Mouse (Mus musculus): ENCODE measurements around the gene Gm20683. TPM values are rescaled to one million over a fixed set of nuclear protein-coding genes. Genes with fewer than 3 reads are reported as not detected.

Gene Gm20683
- total and polyA plus RNA-seq, 3 experiments, result 4.9 to 6.8 TPM; not detected in 1

GRCm38 (mm10) chr17:25825984-25826570 is 15.5 kb downstream of the Gm20683 start:
- Histone ChIP-seq H3K36me3 (ENCODE audit: control insufficient read depth in 1 of 2, insufficient read depth in 2 of 2, low read length in 2 of 2) (peaks cover 0 to 12% of the 10 kb centered on the region in 2 experiments; a peak in 2 of 4 replicates), H3K79me2 (ENCODE audit: control insufficient read depth, insufficient read depth, low read length, poor library complexity) (peaks cover 44% of the 10 kb centered on the region), H3K9ac (ENCODE audit: control insufficient read depth, low read depth, low read length, poor library complexity, severe bottlenecking) (no peak overlapping the region), H3K27me3 (ENCODE audit: control insufficient read depth in 1 of 2, insufficient read depth in 2 of 2, low read length in 2 of 2) (no peaks in the 10 kb centered on the region), H3K4me3 (ENCODE audit: control insufficient read depth in 1 of 2, insufficient read depth in 1 of 2, low read depth in 2 of 2, low read length in 2 of 2) (no peak overlapping the region), H3K9me3 (replicated peaks; ENCODE audit: insufficient read depth, low read length) (no peaks in the 10 kb centered on the region), H3K27ac (ENCODE audit: control insufficient read depth, low read depth, low read length) (no peak overlapping the region), H3K4me1 (ENCODE audit: control insufficient read depth in 1 of 2, insufficient read depth in 2 of 2, low read length in 2 of 2) (peaks cover 0 to 33% of the 10 kb centered on the region in 2 experiments; a peak in 2 of 4 replicates)
- TF ChIP-seq E2F4 (IDR thresholded peaks at IDR 0.05; ENCODE audit: borderline replicate concordance, low read depth, low read length) (no peak), BHLHE40 (IDR thresholded peaks at IDR 0.05; ENCODE audit: borderline replicate concordance, low read depth, low read length) (no peak), ZNF384 (IDR thresholded peaks at IDR 0.05; ENCODE audit: low read depth, low read length) (no peak), SIN3A (IDR thresholded peaks at IDR 0.05; ENCODE audit: low read length) (no peak), ETS1 (IDR thresholded peaks at IDR 0.05; ENCODE audit: low read depth, low read length) (no peak), MEF2A (IDR thresholded peaks at IDR 0.05; ENCODE audit: extremely low read depth, insufficient replicate concordance, low read depth, low read length, poor library complexity, severe bottlenecking) (no peak), CHD1 (IDR thresholded peaks at IDR 0.05; ENCODE audit: low read depth, low read length) (no peak), TAL1 (IDR thresholded peaks at IDR 0.05; ENCODE audit: low read length) (no peak), USF2 (IDR thresholded peaks at IDR 0.05; ENCODE audit: borderline replicate concordance in 1 of 2, insufficient read depth in 1 of 2, low read depth in 1 of 2, low read length in 2 of 2) (no peak), JUND (IDR thresholded peaks at IDR 0.05; ENCODE audit: low read depth, low read length) (no peak), POLR2A (IDR thresholded peaks at IDR 0.05; ENCODE audit: control insufficient read depth in 1 of 2, insufficient read depth in 1 of 2, low read depth in 1 of 2, low read length in 2 of 2, poor library complexity in 1 of 2) (no peak), GATA1 (IDR thresholded peaks at IDR 0.05; ENCODE audit: low read depth, low read length) (no peak), MYB (IDR thresholded peaks at IDR 0.05; ENCODE audit: low read depth, low read length) (no peak), MAFK (IDR thresholded peaks at IDR 0.05; ENCODE audit: borderline replicate concordance, low read depth, low read length) (no peak), ELF1 (IDR thresholded peaks at IDR 0.05; ENCODE audit: low read depth, low read length) (no peak), NELFE (IDR thresholded peaks at IDR 0.05; ENCODE audit: low read depth, low read length) (no peak), RCOR1 (IDR thresholded peaks at IDR 0.05; ENCODE audit: low read depth, low read length) (no peak), TCF12 (IDR thresholded peaks at IDR 0.05; ENCODE audit: low read depth, low read length) (no peak), MYC (IDR thresholded peaks at IDR 0.05; ENCODE audit: low read depth, low read length) (no peak)
- DNase-seq (ENCODE audit: low read depth, low spot score), result no peak

GRCm38 (mm10) chr17:25825311-25825710 is 16.3 kb downstream of the Gm20683 start:
- no peak for DNase-seq (ENCODE audit: low read depth, low spot score)
- Histone ChIP-seq H3K36me3 (ENCODE audit: control insufficient read depth in 1 of 2, insufficient read depth in 2 of 2, low read length in 2 of 2) (peaks cover 0 to 11% of the 10 kb centered on the region in 2 experiments; a peak in 2 of 4 replicates), H3K4me3 (ENCODE audit: control insufficient read depth in 1 of 2, insufficient read depth in 1 of 2, low read depth in 2 of 2, low read length in 2 of 2) (peak overlapping the region; percentile 73 to 89), H3K4me1 (ENCODE audit: control insufficient read depth in 1 of 2, insufficient read depth in 2 of 2, low read length in 2 of 2) (peaks cover 0 to 29% of the 10 kb centered on the region in 2 experiments; a peak in 2 of 4 replicates), H3K9ac (ENCODE audit: control insufficient read depth, low read depth, low read length, poor library complexity, severe bottlenecking) (peak overlapping the region; percentile 63), H3K79me2 (ENCODE audit: control insufficient read depth, insufficient read depth, low read length, poor library complexity) (peaks cover 38% of the 10 kb centered on the region), H3K27me3 (ENCODE audit: control insufficient read depth in 1 of 2, insufficient read depth in 2 of 2, low read length in 2 of 2) (no peaks in the 10 kb centered on the region; a peak in 1 of 4 replicates), H3K27ac (ENCODE audit: control insufficient read depth, low read depth, low read length) (no peak overlapping the region), H3K9me3 (replicated peaks; ENCODE audit: insufficient read depth, low read length) (no peaks in the 10 kb centered on the region)
- TF ChIP-seq MAX (IDR thresholded peaks at IDR 0.05; ENCODE audit: low read length) (no peak), SMC3 (IDR thresholded peaks at IDR 0.05; ENCODE audit: low read depth, low read length) (no peak), ZC3H11A (IDR thresholded peaks at IDR 0.05; ENCODE audit: low read depth, low read length) (no peak), ZNF384 (IDR thresholded peaks at IDR 0.05; ENCODE audit: low read depth, low read length) (no peak), POLR2AphosphoS2 (IDR thresholded peaks at IDR 0.05; ENCODE audit: low read length) (no peak), MAZ (IDR thresholded peaks at IDR 0.05; ENCODE audit: low read depth, low read length) (no peak), MYB (IDR thresholded peaks at IDR 0.05; ENCODE audit: low read depth, low read length) (no peak), ZKSCAN1 (IDR thresholded peaks at IDR 0.05; ENCODE audit: low read depth, low read length) (no peak), MXI1 (IDR thresholded peaks at IDR 0.05; ENCODE audit: low read depth, low read length) (no peak), GABPA (IDR thresholded peaks at IDR 0.05; ENCODE audit: low read depth, low read length) (no peak), NELFE (IDR thresholded peaks at IDR 0.05; ENCODE audit: low read depth, low read length) (no peak), TBP (IDR thresholded peaks at IDR 0.05; ENCODE audit: low read depth, low read length) (no peak), JUND (IDR thresholded peaks at IDR 0.05; ENCODE audit: low read depth, low read length) (no peak), CHD1 (IDR thresholded peaks at IDR 0.05; ENCODE audit: low read depth, low read length) (no peak), ETS1 (IDR thresholded peaks at IDR 0.05; ENCODE audit: low read depth, low read length) (no peak), MEF2A (IDR thresholded peaks at IDR 0.05; ENCODE audit: extremely low read depth, insufficient replicate concordance, low read depth, low read length, poor library complexity, severe bottlenecking) (no peak), MYC (IDR thresholded peaks at IDR 0.05; ENCODE audit: low read depth, low read length) (no peak), RCOR1 (IDR thresholded peaks at IDR 0.05; ENCODE audit: low read depth, low read length) (no peak), SIN3A (IDR thresholded peaks at IDR 0.05; ENCODE audit: low read length) (no peak), POLR2A (IDR thresholded peaks at IDR 0.05; ENCODE audit: control insufficient read depth in 1 of 2, insufficient read depth in 1 of 2, low read depth in 1 of 2, low read length in 2 of 2, poor library complexity in 1 of 2) (no peak)
